Mouse (Mus musculus): ENCODE results near the gene Bud13. TPM values are rescaled to one million over a fixed set of nuclear protein-coding genes. Genes with fewer than 3 reads are reported as not detected.

Gene Bud13
- polyA plus RNA-seq, 1 experiment from 2014 or later: 28.5 TPM

- ATAC-seq (ENCODE audit: insufficient read depth, low FRiP score, low TSS enrichment) (no peak), DNase-seq (ENCODE audit: low spot score) (no peak)
- no peak overlapping the region for H3K4me2 ChIP-seq (ENCODE audit: low read depth)
- no peaks in the 10 kb centered on the region for H3K9me3 ChIP-seq (ENCODE audit: control insufficient read depth, low read length)
- H3K27me3 ChIP-seq (ENCODE audit: control insufficient read depth, insufficient read depth, low read length): no peaks in the 10 kb centered on the region
- no peak overlapping the region for H3K27ac ChIP-seq (ENCODE audit: low read depth, low read length)
- 90% methylated on average over 9 of the region's 9 CpGs for WGBS
- no peak overlapping the region for H3K9ac ChIP-seq (ENCODE audit: low read length)
- H3K4me1 ChIP-seq (ENCODE audit: control insufficient read depth, insufficient read depth, low read length): no peaks in the 10 kb centered on the region
- peaks cover 2% of the 10 kb centered on the region; the same call in 1 of the 2 replicates for H3K36me3 ChIP-seq (ENCODE audit: control insufficient read depth, insufficient read depth, low read length)
- H3K4me3 ChIP-seq (ENCODE audit: low read depth, low read length): no peak overlapping the region
These were observed 10.7 kb upstream of the Bud13 start for GRCm38 (mm10) chr9:46272070-46272469.

DNA sequence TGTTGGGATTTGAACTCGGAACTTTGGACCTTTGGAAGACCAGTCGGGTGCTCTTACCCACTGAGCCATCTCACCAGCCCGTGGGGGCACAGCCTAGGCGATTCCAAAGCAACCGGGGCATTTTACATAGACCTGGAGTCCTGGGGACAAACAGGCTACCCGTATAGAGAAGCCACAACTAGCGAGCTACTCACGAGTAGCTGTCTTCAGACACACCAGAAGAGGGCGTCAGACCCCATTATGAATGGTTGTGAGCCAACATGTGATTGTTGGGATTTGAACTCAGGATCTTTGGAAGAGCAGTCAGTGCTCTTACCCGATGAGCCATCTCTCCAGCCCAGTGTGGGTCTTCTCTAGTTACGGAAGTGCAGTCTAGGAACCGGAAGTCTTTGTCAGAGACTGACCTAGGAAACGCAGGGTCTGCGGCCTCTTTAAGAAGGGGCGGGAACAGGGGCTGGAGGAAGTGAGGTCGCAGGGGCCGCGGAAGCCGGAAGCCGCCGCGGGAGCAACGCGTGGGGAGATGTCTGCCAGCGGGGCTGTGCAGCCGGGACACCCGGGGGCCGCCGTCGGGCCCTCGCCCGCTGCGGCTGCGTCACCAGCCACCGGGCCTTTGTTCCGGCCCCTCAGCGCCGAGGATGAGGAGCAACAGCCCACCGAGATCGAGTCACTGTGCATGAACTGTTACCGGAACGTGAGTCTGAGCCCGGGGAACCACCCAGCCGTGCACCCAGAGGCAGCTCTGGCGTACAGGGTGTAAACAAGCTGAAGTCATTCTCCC is 9.9 kb upstream of the Bud13 start, which contains the start of gene Zpr1:
Gene Zpr1 (plus strand): TSS at position 388 of the 778 bp plus-strand sequence.
- Histone ChIP-seq H3K36me3 (ENCODE audit: control insufficient read depth, insufficient read depth, low read length) (peaks cover 2% of the 10 kb centered on the region; the same call in 1 of the 2 replicates), H3K4me2 (ENCODE audit: low read depth) (peak within 1 kb of the TSS; percentile 73), H3K27ac (ENCODE audit: low read depth, low read length) (no peak within 1 kb of the TSS), H3K9me3 (ENCODE audit: control insufficient read depth, low read length) (no peaks in the 10 kb centered on the region), H3K4me3 (ENCODE audit: low read depth, low read length) (peak within 1 kb of the TSS; percentile 73), H3K4me1 (ENCODE audit: control insufficient read depth, insufficient read depth, low read length) (no peaks in the 10 kb centered on the region), H3K27me3 (ENCODE audit: control insufficient read depth, insufficient read depth, low read length) (no peaks in the 10 kb centered on the region), H3K9ac (ENCODE audit: low read length) (peak within 1 kb of the TSS; percentile 58)
- 5% methylated on average over 45 of the region's 45 CpGs for WGBS
- ATAC-seq (ENCODE audit: insufficient read depth, low FRiP score, low TSS enrichment): peak; percentile 96
- peak; percentile 90 for DNase-seq (ENCODE audit: low spot score)

DNA sequence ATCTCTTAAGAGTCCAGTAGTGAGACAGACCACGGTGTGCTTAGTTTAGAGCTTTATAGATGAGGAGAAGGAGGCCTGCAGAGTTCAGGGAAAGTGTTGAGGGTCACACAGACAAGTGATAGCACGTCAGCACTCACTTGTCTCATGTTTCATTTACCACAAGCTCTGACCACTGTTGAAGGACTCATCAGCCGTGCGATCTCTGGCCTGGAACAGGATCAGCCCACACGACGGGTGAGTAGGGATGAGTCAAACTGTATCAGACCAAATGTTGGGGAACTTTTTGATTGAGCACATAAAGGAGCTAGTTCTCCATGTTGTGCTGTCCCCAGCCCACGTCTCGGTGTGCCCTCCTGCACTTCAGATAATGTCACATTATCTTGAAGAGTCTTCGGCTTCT is 8.3 kb upstream of the Bud13 start:
- ATAC-seq (ENCODE audit: insufficient read depth, low FRiP score, low TSS enrichment): no peak
- 92% methylated on average over 9 of the region's 9 CpGs for WGBS
- no peaks in the 10 kb centered on the region for H3K27me3 ChIP-seq (ENCODE audit: control insufficient read depth, insufficient read depth, low read length)
- H3K9ac ChIP-seq (ENCODE audit: low read length): no peak overlapping the region
- H3K4me3 ChIP-seq (ENCODE audit: low read depth, low read length): no peak overlapping the region
- H3K36me3 ChIP-seq (ENCODE audit: control insufficient read depth, insufficient read depth, low read length): peaks cover 8% of the 10 kb centered on the region
- H3K4me2 ChIP-seq (ENCODE audit: low read depth): no peak overlapping the region
- no peaks in the 10 kb centered on the region for H3K4me1 ChIP-seq (ENCODE audit: control insufficient read depth, insufficient read depth, low read length)
- H3K27ac ChIP-seq (ENCODE audit: low read depth, low read length): no peak overlapping the region
- no peaks in the 10 kb centered on the region for H3K9me3 ChIP-seq (ENCODE audit: control insufficient read depth, low read length)
- no peak for DNase-seq (ENCODE audit: low spot score)

- H3K9me3 ChIP-seq (ENCODE audit: control insufficient read depth, low read length): no peaks in the 10 kb centered on the region
- H3K36me3 ChIP-seq (ENCODE audit: control insufficient read depth, insufficient read depth, low read length): no peaks in the 10 kb centered on the region; the same call in 1 of the 2 replicates
- 80% methylated on average over 4 of the region's 4 CpGs for WGBS
These were observed 15.6 kb downstream of the Bud13 start for GRCm38 (mm10) chr9:46298381-46298780.

GRCm38 (mm10) chr9:46302142-46302541 is 19.3 kb downstream of the Bud13 start:
- Histone ChIP-seq H3K9ac (ENCODE audit: low read length) (no peak overlapping the region), H3K4me1 (ENCODE audit: control insufficient read depth, insufficient read depth, low read length) (no peaks in the 10 kb centered on the region; the same call in 1 of the 2 replicates), H3K4me2 (ENCODE audit: low read depth) (no peak overlapping the region), H3K27me3 (ENCODE audit: control insufficient read depth, insufficient read depth, low read length) (no peaks in the 10 kb centered on the region), H3K36me3 (ENCODE audit: control insufficient read depth, insufficient read depth, low read length) (no peaks in the 10 kb centered on the region), H3K27ac (ENCODE audit: low read depth, low read length) (no peak overlapping the region), H3K4me3 (ENCODE audit: low read depth, low read length) (no peak overlapping the region), H3K9me3 (ENCODE audit: control insufficient read depth, low read length) (no peaks in the 10 kb centered on the region)
- ATAC-seq (ENCODE audit: insufficient read depth, low FRiP score, low TSS enrichment) (no peak), DNase-seq (ENCODE audit: low spot score) (peak; percentile 46)
- WGBS: 15% methylated on average over 2 of the region's 2 CpGs

More at GRCm38 (mm10) chr9:46298381-46298780, 15.6 kb downstream of the Bud13 start:
- Histone ChIP-seq H3K27ac (ENCODE audit: low read depth, low read length) (no peak overlapping the region), H3K27me3 (ENCODE audit: control insufficient read depth, insufficient read depth, low read length) (no peaks in the 10 kb centered on the region), H3K4me2 (ENCODE audit: low read depth) (no peak overlapping the region), H3K4me1 (ENCODE audit: control insufficient read depth, insufficient read depth, low read length) (no peaks in the 10 kb centered on the region), H3K4me3 (ENCODE audit: low read depth, low read length) (no peak overlapping the region), H3K9ac (ENCODE audit: low read length) (no peak overlapping the region)
- DNase-seq (ENCODE audit: low spot score) (no peak), ATAC-seq (ENCODE audit: insufficient read depth, low FRiP score, low TSS enrichment) (no peak)

- H3K4me3 ChIP-seq (ENCODE audit: low read depth, low read length): no peak overlapping the region
- DNase-seq (ENCODE audit: low spot score) (peak; percentile 29), ATAC-seq (ENCODE audit: insufficient read depth, low FRiP score, low TSS enrichment) (no peak)
- no peaks in the 10 kb centered on the region for H3K27me3 ChIP-seq (ENCODE audit: control insufficient read depth, insufficient read depth, low read length)
- no peak overlapping the region for H3K27ac ChIP-seq (ENCODE audit: low read depth, low read length)
- no peak overlapping the region for H3K9ac ChIP-seq (ENCODE audit: low read length)
- H3K36me3 ChIP-seq (ENCODE audit: control insufficient read depth, insufficient read depth, low read length): no peaks in the 10 kb centered on the region; the same call in 1 of the 2 replicates
- no peaks in the 10 kb centered on the region for H3K9me3 ChIP-seq (ENCODE audit: control insufficient read depth, low read length)
- H3K4me1 ChIP-seq (ENCODE audit: control insufficient read depth, insufficient read depth, low read length): peaks cover 4% of the 10 kb centered on the region; the same call in 1 of the 2 replicates
- no peak overlapping the region for H3K4me2 ChIP-seq (ENCODE audit: low read depth)
- 10% methylated on average over 7 of the region's 7 CpGs for WGBS
These were observed 26.3 kb downstream of the Bud13 start for GRCm38 (mm10) chr9:46309121-46309520.

GRCm38 (mm10) chr9:46314507-46314906 is 31.7 kb downstream of the Bud13 start:
- WGBS: 8% methylated on average over 4 of the region's 4 CpGs
- DNase-seq (ENCODE audit: low spot score): peak; percentile 74
- Histone ChIP-seq H3K4me2 (ENCODE audit: low read depth) (no peak overlapping the region), H3K9me3 (ENCODE audit: control insufficient read depth, low read length) (0 out of 2 replicates have a peak, but pooled peaks cover 3% of the 10 kb centered on the region), H3K4me3 (ENCODE audit: low read depth, low read length) (no peak overlapping the region), H3K4me1 (ENCODE audit: control insufficient read depth, insufficient read depth, low read length) (peaks cover 16% of the 10 kb centered on the region), H3K36me3 (ENCODE audit: control insufficient read depth, insufficient read depth, low read length) (no peaks in the 10 kb centered on the region), H3K9ac (ENCODE audit: low read length) (no peak overlapping the region), H3K27me3 (ENCODE audit: control insufficient read depth, insufficient read depth, low read length) (no peaks in the 10 kb centered on the region), H3K27ac (ENCODE audit: low read depth, low read length) (no peak overlapping the region)
- 0 out of 2 replicates have a peak, but pooled peaks have one; percentile 50 for ATAC-seq (ENCODE audit: insufficient read depth, low FRiP score, low TSS enrichment)

- H3K4me3 ChIP-seq (ENCODE audit: low read depth, low read length): no peak overlapping the region
- H3K27me3 ChIP-seq (ENCODE audit: control insufficient read depth, insufficient read depth, low read length): no peaks in the 10 kb centered on the region
- H3K9ac ChIP-seq (ENCODE audit: low read length): no peak overlapping the region
- ATAC-seq (ENCODE audit: insufficient read depth, low FRiP score, low TSS enrichment): no peak
- peaks cover 16% of the 10 kb centered on the region for H3K4me1 ChIP-seq (ENCODE audit: control insufficient read depth, insufficient read depth, low read length)
- H3K27ac ChIP-seq (ENCODE audit: low read depth, low read length): no peak overlapping the region
- WGBS: 49% methylated on average over 2 of the region's 2 CpGs
- no peak overlapping the region for H3K4me2 ChIP-seq (ENCODE audit: low read depth)
- no peaks in the 10 kb centered on the region for H3K36me3 ChIP-seq (ENCODE audit: control insufficient read depth, insufficient read depth, low read length)
- DNase-seq (ENCODE audit: low spot score): no peak
- H3K9me3 ChIP-seq (ENCODE audit: control insufficient read depth, low read length): 0 out of 2 replicates have a peak, but pooled peaks cover 3% of the 10 kb centered on the region
These were observed 32.1 kb downstream of the Bud13 start for GRCm38 (mm10) chr9:46314921-46315320.
